Mouse (Mus musculus): ENCODE measurements around the gene Phldb3.

- TF ChIP-seq EP300 (IDR thresholded peaks at IDR 0.05): no peak
- no peak for TF ChIP-seq CTCF (IDR thresholded peaks at IDR 0.05)
These were observed 12.4 kb upstream of the Phldb3 start for GRCm38 (mm10) chr7:24598121-24598520.

Measured in lung, postnatal 0 days (tissue).